Mouse (Mus musculus) heart, postnatal 14 days (tissue): ENCODE data around the gene F12. TPM values are rescaled to one million over a fixed set of nuclear protein-coding genes. Genes with fewer than 3 reads are reported as not detected.

ENCODE experiments used
- DNase-seq, 2 experiments: peaks; one replicate each; pipeline ENCODE4 v3.0.0; 2021 to 2022
- intact Hi-C: fragments of 180-260 bp; cut with DNase I; formaldehyde crosslinking; loops from one replicate; pipeline ENCODE4 v1.15.1; 2025
- total RNA-seq, 2 experiments: library from RNA; stranded (reverse); gene quantifications; 2 replicates each; pipeline ENCODE4 v1.2.3; 2021

The F12 gene
- total RNA-seq, 2 experiments from 2014 or later, result not detected

GRCm38 (mm10) chr13:55419142-55419541 lies 7.5 kb downstream of the F12 start:
- no peak for DNase-seq
- intact Hi-C loops, result loop anchor here (1.0 to 2.0 kb wide), 2 partner anchors 14 to 94 kb away; partner anchors contain the start of gene Pdlim7

GRCm38 (mm10) chr13:55418004-55418403 lies 8.6 kb downstream of the F12 start:
- DNase-seq, result peak; percentile 89 to 95
- intact Hi-C loops, result loop anchor here (1.0 to 2.0 kb wide), 2 partner anchors 13 to 53 kb away; no protein-coding TSS in a partner anchor

- DNase-seq, result peak; percentile 40 to 55
- intact Hi-C loops, result no loop called here
Observed at GRCm38 (mm10) chr13:55414743-55415380, 11.7 kb downstream of the F12 start, which contains the start of gene Pfn3. Gene Pfn3 (minus strand): TSS chr13:55415232.

- no peak for DNase-seq
- intact Hi-C loops, result no loop called here
Observed at GRCm38 (mm10) chr13:55413333-55413732, 13.3 kb downstream of the F12 start.

GRCm38 (mm10) chr13:55412643-55413307 lies 13.8 kb downstream of the F12 start:
- intact Hi-C loops, result no loop called here
- no peak for DNase-seq

- intact Hi-C loops, result no loop called here
- no peak for DNase-seq
Observed at GRCm38 (mm10) chr13:55411826-55412225, 14.8 kb downstream of the F12 start.

- intact Hi-C loops, result no loop called here
- DNase-seq, result no peak
Observed at GRCm38 (mm10) chr13:55408546-55409120, 18.0 kb downstream of the F12 start.

GRCm38 (mm10) chr13:55407341-55407740 lies 19.3 kb downstream of the F12 start:
- DNase-seq, result no peak
- intact Hi-C loops, result no loop called here

GRCm38 (mm10) chr13:55405783-55406390 lies 20.7 kb downstream of the F12 start:
- intact Hi-C loops, result loop anchor here (1.0 to 2.0 kb wide), 2 partner anchors 13 to 111 kb away; no protein-coding TSS in a partner anchor
- no peak for DNase-seq

GRCm38 (mm10) chr13:55404853-55405782 lies 21.5 kb downstream of the F12 start:
- intact Hi-C loops, result loop anchor here (1.0 to 2.0 kb wide), 2 partner anchors 14 to 112 kb away; no protein-coding TSS in a partner anchor
- peak; percentile 82 to 85 for DNase-seq

- DNase-seq, result no peak
- intact Hi-C loops, result loop anchor here (2.0 kb wide), 1 partner anchor 15 kb away; no protein-coding TSS in a partner anchor
Observed at GRCm38 (mm10) chr13:55403935-55404852, 22.4 kb downstream of the F12 start.

- no peak for DNase-seq
- intact Hi-C loops, result no loop called here
Observed at GRCm38 (mm10) chr13:55403266-55403665, 23.3 kb downstream of the F12 start.

- intact Hi-C loops, result loop anchor here (2.0 kb wide), 1 partner anchor 69 kb away; no protein-coding TSS in a partner anchor
- DNase-seq, result no peak
Observed at GRCm38 (mm10) chr13:55400039-55400346, 26.6 kb downstream of the F12 start.

- intact Hi-C loops, result loop anchor here (2.0 kb wide), 1 partner anchor 69 kb away; no protein-coding TSS in a partner anchor
- no peak for DNase-seq
Observed at GRCm38 (mm10) chr13:55399300-55400038, 27.1 kb downstream of the F12 start.

- no peak for DNase-seq
- intact Hi-C loops, result no loop called here
Observed at GRCm38 (mm10) chr13:55398088-55398487, 28.5 kb downstream of the F12 start, which contains the start of gene Slc34a1. Gene Slc34a1 (plus strand): TSS chr13:55398187.

GRCm38 (mm10) chr13:55392933-55393332 lies 33.7 kb downstream of the F12 start:
- intact Hi-C loops, result loop anchor here (5.0 kb wide), 1 partner anchor 66 kb away; the partner anchor contains the start of gene Mxd3
- no peak for DNase-seq

- intact Hi-C loops, result loop anchor here (5.0 kb wide), 1 partner anchor 64 kb away; the partner anchor contains the start of gene Mxd3
- no peak for DNase-seq
Observed at GRCm38 (mm10) chr13:55391626-55392029, 35.0 kb downstream of the F12 start.

GRCm38 (mm10) chr13:55390644-55391043 lies 35.9 kb downstream of the F12 start:
- intact Hi-C loops, result loop anchor here (5.0 kb wide), 1 partner anchor 63 kb away; the partner anchor contains the start of gene Mxd3
- no peak for DNase-seq
